Mouse (Mus musculus): ENCODE measurements around the gene Pcgf2. TPM values are rescaled to one million over a fixed set of nuclear protein-coding genes. Genes with fewer than 3 reads are reported as not detected.

The Pcgf2 gene
- polyA plus RNA-seq, 1 experiment from 2014 or later: 11.4 TPM

DNA sequence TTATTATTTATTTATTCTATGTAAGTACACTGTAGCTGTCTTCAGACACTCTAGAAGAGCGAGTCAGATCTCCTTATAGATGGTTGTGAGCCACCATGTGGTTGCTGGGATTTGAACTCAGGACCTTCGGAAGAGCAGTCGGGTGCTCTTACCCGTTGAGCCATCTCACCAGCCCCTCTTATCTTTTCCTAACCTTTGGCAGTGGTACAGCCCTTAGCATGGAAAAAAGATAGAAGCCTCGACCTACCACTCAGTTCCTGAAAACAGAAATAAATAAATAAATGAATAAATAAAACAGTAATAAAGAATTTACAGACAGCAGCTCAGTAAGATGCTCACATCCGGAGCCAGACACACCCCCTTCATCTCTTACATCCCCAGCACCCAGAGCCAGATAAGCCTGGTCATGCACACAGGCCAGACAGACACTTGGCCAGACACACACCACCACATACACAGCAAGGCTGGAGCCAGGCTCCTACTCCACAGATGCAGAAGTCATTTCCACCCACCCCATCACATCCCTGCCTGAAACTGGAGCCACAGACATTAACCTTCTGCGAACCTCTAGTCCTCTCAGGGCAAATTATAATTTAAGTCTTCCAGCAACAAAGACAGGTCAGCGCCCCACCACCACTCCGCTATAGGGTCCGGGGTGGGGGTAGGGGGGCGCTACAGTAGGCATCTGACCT, 3.0 kb downstream of the Pcgf2 start:
- Histone ChIP-seq H3K4me1 (replicated peaks; ENCODE audit: insufficient read depth, low read length) (peaks cover 35% of the 10 kb centered on the region), H3K27me3 (ENCODE audit: insufficient read depth, low read length) (no peaks in the 10 kb centered on the region), H3K36me3 (ENCODE audit: insufficient read depth, low read length) (peaks cover 11% of the 10 kb centered on the region; the same call in 1 of the 2 replicates), H3K9me3 (replicated peaks; ENCODE audit: low read length) (no peaks in the 10 kb centered on the region), H3K27ac (peak overlapping the region; percentile 98; the same call in 1 of the 2 replicates), H3K4me3 (replicated peaks; ENCODE audit: low read depth, low read length) (peak overlapping the region; percentile 93), H3K9ac (ENCODE audit: low read depth, low read length) (no peak overlapping the region), H3K4me2 (ENCODE audit: low read length) (peak overlapping the region; percentile 93)
- TF ChIP-seq CTCF (IDR thresholded peaks at IDR 0.05; ENCODE audit: low read depth): no peak
- 43% methylated on average over 11 of the region's 11 CpGs for WGBS
- ATAC-seq (replicated peaks; ENCODE audit: low FRiP score, low read depth) (no peak), DNase-seq (ENCODE audit: low spot score) (no peak)

DNA sequence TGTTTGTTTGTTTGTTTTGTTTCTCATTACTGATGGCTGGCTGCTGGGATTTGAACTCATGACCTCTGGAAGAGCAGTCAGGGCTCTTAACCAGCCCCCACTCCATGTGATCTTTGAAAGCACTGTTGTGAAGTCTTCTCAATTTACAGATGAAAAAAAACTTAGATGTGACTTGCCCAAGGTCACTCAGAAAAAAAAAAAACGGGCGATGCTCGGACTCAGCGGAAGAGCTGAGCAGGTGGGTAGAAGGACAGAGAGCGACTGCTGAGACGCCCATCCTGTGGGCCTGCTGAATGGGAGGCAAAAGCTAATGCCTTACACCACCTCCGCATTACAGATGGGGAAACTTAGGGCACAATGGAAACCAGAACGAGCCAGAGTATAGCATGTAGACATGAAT, 3.6 kb downstream of the Pcgf2 start:
- Histone ChIP-seq H3K4me2 (ENCODE audit: low read length) (no peak overlapping the region), H3K27me3 (ENCODE audit: insufficient read depth, low read length) (no peaks in the 10 kb centered on the region), H3K27ac (no peak overlapping the region), H3K9ac (ENCODE audit: low read depth, low read length) (no peak overlapping the region), H3K36me3 (ENCODE audit: insufficient read depth, low read length) (peaks cover 17% of the 10 kb centered on the region), H3K4me3 (replicated peaks; ENCODE audit: low read depth, low read length) (no peak overlapping the region), H3K9me3 (replicated peaks; ENCODE audit: low read length) (no peaks in the 10 kb centered on the region), H3K4me1 (replicated peaks; ENCODE audit: insufficient read depth, low read length) (peaks cover 35% of the 10 kb centered on the region)
- no peak for TF ChIP-seq CTCF (IDR thresholded peaks at IDR 0.05; ENCODE audit: low read depth)
- no peak for ATAC-seq (replicated peaks; ENCODE audit: low FRiP score, low read depth)
- no peak for DNase-seq (ENCODE audit: low spot score)
- 72% methylated on average over 8 of the region's 8 CpGs for WGBS

DNA sequence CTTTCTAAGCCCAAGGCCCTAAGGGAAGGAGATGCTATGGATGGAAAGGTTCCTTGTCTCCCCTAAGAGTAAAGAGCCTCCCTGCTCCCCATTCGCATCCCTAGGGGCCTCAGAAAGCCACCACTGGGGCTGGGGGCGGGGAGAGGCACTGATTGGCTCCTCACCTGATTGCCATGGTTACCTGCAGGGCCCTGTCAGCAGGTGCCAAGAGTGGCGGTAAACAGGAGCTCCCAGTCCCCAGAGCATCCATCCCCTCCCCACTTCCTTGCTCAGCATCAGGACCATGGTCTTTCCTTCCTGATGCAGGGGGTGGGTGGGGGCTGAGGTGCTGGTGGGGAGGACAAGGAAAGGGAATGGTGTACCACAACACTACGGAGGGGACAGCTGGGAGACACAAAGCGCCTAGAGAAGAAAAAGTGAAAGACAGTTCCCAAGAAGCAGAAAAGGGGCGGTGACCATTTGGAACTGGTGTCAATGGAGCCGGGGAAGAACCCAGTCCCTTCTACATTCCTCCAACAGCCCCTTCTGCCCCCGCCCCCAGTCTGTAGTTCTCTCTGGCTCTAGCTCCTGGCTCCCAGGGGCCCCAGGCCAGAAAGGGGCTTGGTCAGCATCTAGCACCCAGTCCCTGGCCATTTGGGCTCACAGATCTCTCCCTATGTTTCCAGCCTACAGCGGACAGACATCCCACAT, 4.4 kb downstream of the Pcgf2 start:
- no peak overlapping the region for H3K27ac ChIP-seq
- H3K4me1 ChIP-seq (replicated peaks; ENCODE audit: insufficient read depth, low read length): peaks cover 27% of the 10 kb centered on the region

DNA sequence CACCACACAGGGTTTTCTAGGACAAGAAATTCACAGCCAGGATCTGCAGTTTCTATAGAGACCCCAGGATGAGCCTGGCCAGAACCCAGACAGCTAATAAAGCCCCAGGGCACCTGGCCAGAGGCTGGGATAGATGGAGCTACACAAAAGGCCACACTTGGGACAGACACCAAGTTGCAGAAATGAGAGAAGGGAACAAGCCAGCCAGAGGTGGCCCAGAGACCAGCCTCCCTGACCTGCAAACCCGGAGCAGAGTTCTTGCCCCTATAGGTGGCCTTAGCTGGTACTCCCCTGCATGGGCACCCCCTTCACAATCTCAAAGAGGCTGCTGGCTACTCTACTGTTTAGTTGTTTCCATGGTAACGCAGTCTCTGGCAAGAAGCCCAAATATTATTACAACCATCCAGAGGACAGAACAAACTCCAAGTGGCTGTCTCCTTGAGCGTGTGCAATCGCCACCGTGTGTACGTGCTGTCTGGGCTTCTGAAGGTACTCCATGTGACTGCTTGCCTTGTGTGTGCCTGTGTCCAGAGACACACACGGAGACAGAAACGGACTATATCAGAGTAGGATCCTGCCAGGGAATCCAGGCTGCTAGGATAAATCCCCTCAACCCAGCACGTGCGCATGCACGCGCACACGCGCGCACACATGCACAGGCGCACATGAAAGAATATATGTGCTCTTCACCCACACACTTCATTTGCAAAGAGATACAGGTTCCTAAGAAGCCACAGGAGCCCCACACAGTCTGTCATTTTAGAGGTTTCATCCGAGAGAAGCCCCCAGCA, 5.2 kb downstream of the Pcgf2 start:
- ATAC-seq (replicated peaks; ENCODE audit: low FRiP score, low read depth) (no peak), DNase-seq (ENCODE audit: low spot score) (peak; percentile 67)
- H3K4me2 ChIP-seq (ENCODE audit: low read length): no peak overlapping the region
- no peak overlapping the region for H3K4me3 ChIP-seq (replicated peaks; ENCODE audit: low read depth, low read length)
- H3K9ac ChIP-seq (ENCODE audit: low read depth, low read length): peak overlapping the region; percentile 18; the same call in 1 of the 2 replicates
- no peak overlapping the region for H3K27ac ChIP-seq
- peaks cover 26% of the 10 kb centered on the region for H3K4me1 ChIP-seq (replicated peaks; ENCODE audit: insufficient read depth, low read length)
- H3K27me3 ChIP-seq (ENCODE audit: insufficient read depth, low read length): no peaks in the 10 kb centered on the region
- 56% methylated on average over 17 of the region's 17 CpGs for WGBS
- H3K9me3 ChIP-seq (replicated peaks; ENCODE audit: low read length): no peaks in the 10 kb centered on the region
- TF ChIP-seq CTCF (IDR thresholded peaks at IDR 0.05; ENCODE audit: low read depth): no peak
- peaks cover 28% of the 10 kb centered on the region for H3K36me3 ChIP-seq (ENCODE audit: insufficient read depth, low read length)

More for the DNA sequence above, 4.4 kb downstream of the Pcgf2 start:
- DNase-seq (ENCODE audit: low spot score) (no peak), ATAC-seq (replicated peaks; ENCODE audit: low FRiP score, low read depth) (no peak)
- Histone ChIP-seq H3K9ac (ENCODE audit: low read depth, low read length) (0 out of 2 replicates have a peak overlapping the region, but pooled peaks have one; percentile 18), H3K4me3 (replicated peaks; ENCODE audit: low read depth, low read length) (no peak overlapping the region), H3K9me3 (replicated peaks; ENCODE audit: low read length) (no peaks in the 10 kb centered on the region), H3K4me2 (ENCODE audit: low read length) (no peak overlapping the region), H3K36me3 (ENCODE audit: insufficient read depth, low read length) (peaks cover 25% of the 10 kb centered on the region), H3K27me3 (ENCODE audit: insufficient read depth, low read length) (no peaks in the 10 kb centered on the region)
- TF ChIP-seq CTCF (IDR thresholded peaks at IDR 0.05; ENCODE audit: low read depth): no peak
- 45% methylated on average over 9 of the region's 9 CpGs for WGBS

DNA sequence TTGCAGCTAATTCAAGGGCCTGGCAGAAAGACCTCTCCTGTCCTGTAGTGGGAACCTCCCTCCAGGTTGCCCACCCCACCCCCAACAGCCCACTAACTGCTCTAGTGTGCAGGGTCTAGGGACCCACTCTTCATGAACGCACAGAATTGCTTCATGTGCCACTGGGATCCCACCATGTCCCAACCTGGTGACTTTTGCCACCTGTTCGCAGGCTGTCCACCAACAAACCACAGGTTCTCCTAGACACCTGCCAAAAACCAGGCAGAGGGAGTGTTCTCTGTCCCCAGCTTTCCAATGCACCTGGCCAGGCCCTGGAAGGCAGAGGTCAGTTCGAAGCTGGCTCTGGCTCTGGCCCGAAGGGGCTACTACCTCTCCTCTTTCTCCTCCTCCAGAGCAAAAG, 5.9 kb downstream of the Pcgf2 start:
- no peak for ATAC-seq (replicated peaks; ENCODE audit: low FRiP score, low read depth)
- no peak overlapping the region for H3K4me3 ChIP-seq (replicated peaks; ENCODE audit: low read depth, low read length)
- H3K27ac ChIP-seq: no peak overlapping the region
- 75% methylated on average over 4 of the region's 4 CpGs for WGBS
- DNase-seq (ENCODE audit: low spot score): no peak
- no peak overlapping the region for H3K4me2 ChIP-seq (ENCODE audit: low read length)
- no peaks in the 10 kb centered on the region for H3K27me3 ChIP-seq (ENCODE audit: insufficient read depth, low read length)
- H3K4me1 ChIP-seq (replicated peaks; ENCODE audit: insufficient read depth, low read length): peaks cover 26% of the 10 kb centered on the region
- H3K9me3 ChIP-seq (replicated peaks; ENCODE audit: low read length): no peaks in the 10 kb centered on the region
- H3K36me3 ChIP-seq (ENCODE audit: insufficient read depth, low read length): peaks cover 28% of the 10 kb centered on the region
- TF ChIP-seq CTCF (IDR thresholded peaks at IDR 0.05; ENCODE audit: low read depth): no peak
- no peak overlapping the region for H3K9ac ChIP-seq (ENCODE audit: low read depth, low read length)

DNA sequence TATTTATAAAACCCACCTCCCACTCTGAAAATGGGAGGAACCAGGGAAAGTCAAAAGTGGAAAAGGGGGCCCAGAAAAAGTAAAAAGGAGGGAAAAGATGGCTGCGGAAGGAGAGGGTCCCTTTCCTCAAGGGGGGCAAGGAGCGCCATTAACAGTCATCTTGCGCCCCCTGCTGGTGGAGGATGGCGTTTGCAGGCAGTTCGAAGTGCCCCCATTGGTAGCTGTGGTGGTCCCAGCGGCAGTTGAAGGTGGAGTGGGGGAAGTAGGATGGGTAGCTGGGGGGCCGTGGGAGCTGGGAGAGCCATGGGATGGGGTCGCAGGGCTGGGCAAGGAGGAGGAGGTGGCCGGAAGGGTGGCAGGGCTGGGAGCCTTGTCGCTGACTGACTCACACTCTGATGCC, 10.4 kb downstream of the Pcgf2 start:
- peak; percentile 78 for DNase-seq (ENCODE audit: low spot score)
- Histone ChIP-seq H3K4me3 (replicated peaks; ENCODE audit: low read depth, low read length) (no peak overlapping the region), H3K27ac (no peak overlapping the region), H3K4me1 (replicated peaks; ENCODE audit: insufficient read depth, low read length) (peaks cover 22% of the 10 kb centered on the region; the same call in 1 of the 2 replicates), H3K4me2 (ENCODE audit: low read length) (no peak overlapping the region), H3K36me3 (ENCODE audit: insufficient read depth, low read length) (peaks cover 28% of the 10 kb centered on the region), H3K9ac (ENCODE audit: low read depth, low read length) (no peak overlapping the region), H3K27me3 (ENCODE audit: insufficient read depth, low read length) (no peaks in the 10 kb centered on the region), H3K9me3 (replicated peaks; ENCODE audit: low read length) (no peaks in the 10 kb centered on the region)
- ATAC-seq (replicated peaks; ENCODE audit: low FRiP score, low read depth): no peak
- WGBS: 25% methylated on average over 10 of the region's 10 CpGs
- TF ChIP-seq CTCF (IDR thresholded peaks at IDR 0.05; ENCODE audit: low read depth): peak; percentile 90

All from kidney, postnatal 0 days (tissue).